Mouse (Mus musculus) thymus, adult 18-20 months (tissue): ENCODE results near the gene AL732309.1.

ENCODE experiments used
- DNase-seq, 2 experiments: peaks; one replicate each; pipeline ENCODE4 v3.0.0; 2022; ENCODE audit warnings: mixed read lengths in 2 of 2

AL732309.1 gene

DNA sequence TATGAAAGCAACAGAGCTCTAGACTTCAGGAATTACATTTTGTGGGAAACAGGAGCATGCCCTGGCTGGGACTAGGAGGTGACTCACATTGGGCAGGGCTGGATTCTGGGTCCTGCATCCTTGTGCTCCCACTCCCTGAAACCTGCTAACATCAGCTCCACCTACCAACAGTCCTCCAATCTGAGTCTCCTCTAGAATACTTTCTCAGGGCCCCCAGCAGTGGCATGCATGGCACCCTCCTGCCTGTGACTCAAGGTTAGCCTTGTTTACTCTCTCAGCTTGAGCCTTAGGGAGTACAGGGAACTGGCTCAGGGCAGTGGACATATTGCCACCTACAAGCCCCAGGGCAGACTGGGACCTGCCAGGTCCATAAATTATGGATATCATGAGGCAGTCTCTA lies 8.6 kb downstream of the AL732309.1 start:
- no peak for DNase-seq

DNA sequence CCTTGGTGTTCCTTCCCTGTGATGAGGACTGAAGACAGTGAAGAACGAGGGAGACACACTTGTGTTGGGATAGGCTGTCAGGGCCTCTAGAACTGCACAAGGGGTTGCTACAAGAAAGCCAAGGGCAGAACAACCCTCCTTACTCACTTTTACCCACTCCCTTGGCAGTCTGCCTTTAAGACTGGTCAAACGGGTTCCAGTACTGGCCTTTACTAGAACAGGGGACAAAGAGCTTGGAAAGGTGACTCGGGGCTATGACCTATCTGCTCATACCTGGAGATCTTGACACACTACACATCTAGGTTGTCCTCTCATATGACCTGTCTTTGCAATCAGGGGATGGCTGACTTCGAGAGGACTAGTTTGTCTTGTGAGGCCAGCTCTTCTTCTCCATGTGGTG lies 9.1 kb downstream of the AL732309.1 start:
- no peak for DNase-seq

GRCm38 (mm10) chr2:25236614-25237013 lies 10.0 kb downstream of the AL732309.1 start, which contains the start of gene Rnf224:
Gene Rnf224 (minus strand): TSS chr2:25236787.
- DNase-seq: no peak

GRCm38 (mm10) chr2:25234551-25235220 lies 12.0 kb downstream of the AL732309.1 start:
- DNase-seq: no peak

DNA sequence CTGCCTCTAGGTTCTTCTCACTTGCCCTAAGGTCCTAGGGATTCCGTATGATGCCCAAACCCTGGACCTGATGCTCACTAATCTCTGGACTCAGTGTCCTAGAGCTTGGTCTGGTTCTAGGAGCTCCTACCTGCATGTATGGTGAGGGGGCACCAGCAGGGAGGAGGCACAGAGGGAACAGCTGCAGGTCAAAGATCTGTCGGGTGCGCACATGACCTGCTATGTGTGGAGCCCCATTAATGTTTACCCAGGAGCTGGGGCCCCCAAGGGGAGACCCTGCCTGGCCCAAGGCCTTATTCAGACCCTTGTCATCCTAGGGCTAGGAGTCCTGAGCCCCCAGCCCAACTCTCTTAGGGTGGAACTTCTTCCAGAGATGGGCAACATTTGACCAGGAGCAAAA lies 12.6 kb downstream of the AL732309.1 start, which contains the start of gene Slc34a3:
TSS of gene Slc34a3 (minus strand) at position 315 of the 400 bp plus-strand sequence.
- no peak for DNase-seq

GRCm38 (mm10) chr2:25233421-25233820 lies 13.2 kb downstream of the AL732309.1 start:
- no peak for DNase-seq

DNA sequence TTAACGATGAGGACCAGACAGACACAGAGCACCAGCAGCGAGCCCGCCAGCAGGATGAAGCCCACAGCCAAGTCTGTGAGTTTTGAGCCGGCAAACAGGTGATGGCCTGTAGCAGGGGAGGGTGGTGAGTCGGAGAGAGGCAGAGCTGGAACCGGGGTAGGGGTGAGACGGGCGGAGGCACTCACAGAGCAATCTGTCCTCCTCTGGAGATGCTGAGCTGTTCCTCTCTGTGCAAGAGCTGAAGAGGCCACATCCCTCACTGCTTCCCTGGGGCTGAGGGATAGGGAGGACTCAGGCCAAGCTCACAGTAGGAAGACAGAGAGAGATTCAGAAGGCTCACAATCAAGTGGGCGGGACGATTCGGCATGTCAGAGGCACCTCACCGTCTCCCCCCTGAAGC lies 15.6 kb downstream of the AL732309.1 start:
- DNase-seq: no peak

DNA sequence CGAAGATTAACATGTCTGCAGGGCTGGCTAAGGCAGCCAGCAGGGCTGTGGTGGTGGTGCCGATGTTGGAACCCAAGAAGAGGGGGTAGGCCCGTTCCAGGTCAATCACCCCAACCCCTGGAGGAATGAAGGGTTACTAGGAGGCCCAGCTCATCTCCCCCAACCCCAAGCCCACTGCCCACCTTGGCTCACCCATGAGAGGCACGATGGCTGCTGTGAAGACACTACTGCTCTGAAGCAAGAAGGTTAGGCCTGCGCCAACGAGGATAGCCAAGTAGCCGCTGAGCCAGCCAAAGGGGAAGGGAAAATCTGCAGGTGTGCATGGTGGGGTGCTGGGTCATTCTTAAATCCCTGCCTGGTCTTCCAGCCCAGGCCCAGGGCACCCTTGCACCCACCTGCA lies 16.1 kb downstream of the AL732309.1 start:
- DNase-seq: no peak

DNA sequence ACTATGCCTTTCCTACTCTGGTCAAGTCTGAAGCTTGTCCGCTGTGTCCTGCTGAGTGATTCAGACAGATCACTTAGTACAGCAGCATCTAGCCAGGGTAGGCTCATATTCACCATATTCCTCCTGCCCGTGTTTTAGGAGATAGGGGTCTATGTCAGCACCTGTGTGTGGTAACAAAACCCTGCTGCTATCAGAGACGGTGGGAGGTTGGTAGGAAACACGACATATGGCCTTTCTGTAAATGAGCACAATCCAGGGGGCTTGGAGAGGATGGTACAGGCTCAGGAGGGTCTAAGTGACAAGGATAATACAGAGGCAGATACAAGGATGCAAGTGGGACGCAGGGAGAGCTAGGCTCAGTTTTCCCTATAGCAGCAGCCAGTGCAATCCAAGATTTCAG lies 17.1 kb downstream of the AL732309.1 start:
- no peak for DNase-seq

GRCm38 (mm10) chr2:25228995-25229530 lies 17.6 kb downstream of the AL732309.1 start:
- no peak for DNase-seq

DNA sequence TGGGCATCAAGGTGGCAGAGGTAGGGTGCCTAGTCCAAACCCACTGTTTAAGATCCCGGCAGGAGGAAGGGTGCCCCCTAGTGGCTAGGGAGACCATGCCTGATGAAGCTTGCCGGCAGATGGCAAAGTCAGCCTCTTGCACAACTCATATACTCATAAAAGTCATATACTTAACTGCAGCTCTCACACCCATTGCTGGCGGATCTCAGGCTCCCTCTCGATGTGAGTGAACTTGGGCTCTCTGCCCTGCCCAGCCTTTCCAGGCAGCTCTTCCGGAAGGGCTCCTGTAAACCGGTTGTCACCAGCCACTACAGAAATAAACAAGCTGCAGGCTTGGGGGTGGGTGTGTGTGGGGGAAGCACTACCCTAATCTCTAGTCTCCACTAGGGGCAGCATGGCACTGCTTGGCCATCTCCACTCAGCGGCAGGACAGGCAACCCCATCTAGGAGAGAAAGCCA lies 18.2 kb downstream of the AL732309.1 start:
- peak; percentile 70 to 76 for DNase-seq

DNA sequence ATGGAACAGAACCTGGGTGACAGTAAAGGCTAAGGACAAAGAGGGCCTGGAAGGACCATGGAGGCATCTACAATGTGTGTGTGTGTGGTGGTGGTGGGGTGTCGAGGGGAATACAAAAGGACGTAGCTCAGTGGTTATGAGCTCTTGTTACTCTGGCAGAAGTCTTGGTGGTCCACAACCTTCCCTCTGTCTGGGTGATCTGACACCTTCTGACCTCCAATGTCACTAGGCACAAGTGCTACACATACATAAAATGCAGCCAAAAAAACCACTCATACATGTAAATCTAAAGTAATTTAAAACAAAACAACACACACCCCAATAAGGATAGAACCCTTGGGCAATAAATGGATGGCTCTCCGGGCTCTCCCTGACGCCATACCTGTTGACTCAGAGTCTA lies 19.3 kb downstream of the AL732309.1 start:
- no peak for DNase-seq

DNA sequence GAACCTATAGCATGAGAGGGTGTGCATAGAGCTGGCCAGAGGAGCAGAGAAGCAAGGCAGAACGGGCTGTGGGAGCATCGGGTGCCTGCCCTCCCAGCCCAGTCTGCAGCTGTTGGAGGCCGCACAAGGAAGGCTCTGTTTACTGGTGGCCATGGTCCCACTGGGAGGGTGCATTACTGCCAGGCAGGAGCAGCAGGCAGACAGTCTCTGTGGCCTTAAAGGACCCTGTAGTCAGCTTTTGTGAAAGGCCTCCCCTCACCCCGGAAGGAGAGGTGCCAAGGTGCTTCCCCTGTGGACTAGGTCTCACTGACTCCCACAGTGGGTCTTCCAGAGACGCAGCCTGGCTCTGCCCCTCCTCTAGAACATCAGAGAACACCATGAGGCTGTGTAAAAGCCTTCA lies 19.8 kb downstream of the AL732309.1 start:
- no peak for DNase-seq

- no peak for DNase-seq
Measured at GRCm38 (mm10) chr2:25225811-25226379, 20.8 kb downstream of the AL732309.1 start.

- peak; percentile 99 to 100 for DNase-seq
Measured at GRCm38 (mm10) chr2:25224766-25225752, 21.6 kb downstream of the AL732309.1 start.

DNA sequence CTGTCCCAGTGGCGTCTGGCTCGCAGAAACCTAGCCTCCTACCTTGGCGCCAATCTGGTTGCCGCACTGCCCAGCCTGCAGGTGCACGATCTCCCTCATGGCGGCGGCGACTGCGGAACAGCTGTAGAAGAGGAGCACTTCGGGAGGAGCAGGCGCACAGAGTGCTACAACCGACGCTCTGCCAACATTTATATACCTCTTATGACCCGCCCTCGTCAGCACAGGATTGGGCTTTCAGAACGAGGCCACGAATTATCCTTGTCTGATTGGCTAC lies 22.2 kb downstream of the AL732309.1 start, which contains the start of gene Tubb4b:
TSS of gene Tubb4b (minus strand) at position 211 of the 274 bp plus-strand sequence.
- DNase-seq: no peak

DNA sequence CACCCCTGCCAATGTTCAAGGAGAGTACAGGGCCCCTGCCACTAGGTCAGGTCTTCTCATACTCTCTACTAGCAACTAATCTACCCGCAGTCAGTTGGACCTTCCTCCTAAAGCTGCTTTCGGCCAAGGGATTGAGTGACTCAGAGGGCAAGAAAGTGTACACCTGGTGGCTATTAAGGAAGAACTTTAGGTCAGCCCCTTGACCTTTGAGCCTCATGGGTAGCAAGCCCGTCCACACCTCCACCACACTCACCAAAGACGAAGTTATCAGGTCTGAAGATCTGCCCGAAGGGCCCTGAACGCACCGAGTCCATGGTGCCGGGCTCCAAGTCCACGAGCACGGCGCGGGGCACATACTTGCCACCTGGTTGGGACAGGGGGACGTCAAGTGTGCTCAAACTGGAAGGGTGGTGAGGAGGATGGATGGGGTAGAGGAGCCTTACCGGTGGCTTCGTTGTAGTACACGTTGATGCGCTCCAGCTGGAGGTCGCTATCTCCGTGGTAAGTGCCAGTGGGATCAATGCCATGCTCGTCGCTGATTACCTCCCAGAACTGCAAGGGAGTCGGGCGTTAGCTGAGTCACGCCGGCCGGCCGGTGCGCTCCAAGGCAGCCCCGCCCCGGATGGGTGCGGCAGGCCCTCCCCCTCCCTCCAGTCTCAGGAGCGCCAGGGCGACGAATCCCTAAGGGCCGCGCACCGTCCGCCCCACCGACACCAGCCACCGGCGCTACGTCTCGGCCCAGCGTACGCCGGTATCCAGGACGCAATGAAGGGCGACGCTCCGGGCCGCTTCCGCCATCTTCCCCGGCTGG lies 22.8 kb downstream of the AL732309.1 start:
- peak; percentile 74 to 79 for DNase-seq

DNA sequence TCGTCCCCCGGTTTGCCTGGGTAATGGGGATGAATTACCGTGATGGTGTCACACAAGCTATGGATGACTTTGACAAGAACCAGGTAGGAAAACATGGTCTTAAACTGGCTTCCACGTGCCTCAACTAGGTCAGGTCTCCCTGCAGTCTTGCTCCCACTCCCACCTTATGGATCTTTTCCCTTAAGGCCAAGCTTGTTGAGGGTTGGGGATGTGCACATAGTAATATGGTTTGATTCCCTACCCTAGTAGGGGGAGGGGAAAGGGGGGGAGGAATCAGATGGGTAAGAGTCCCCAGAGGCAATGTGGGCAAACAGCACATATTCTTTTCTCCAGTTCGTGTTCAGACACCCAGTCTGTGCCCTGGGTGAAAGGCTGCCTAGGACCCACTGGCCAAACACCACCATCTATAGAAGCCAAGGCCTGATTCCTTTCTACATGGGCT lies 25.3 kb downstream of the AL732309.1 start:
- DNase-seq: no peak

GRCm38 (mm10) chr2:25218445-25218844 lies 28.2 kb downstream of the AL732309.1 start, which contains the start of gene Fam166a:
Gene Fam166a (plus strand): TSS chr2:25218745.
- no peak for DNase-seq

- DNase-seq: no peak
Measured at GRCm38 (mm10) chr2:25217666-25218065, 29.0 kb downstream of the AL732309.1 start.

DNA sequence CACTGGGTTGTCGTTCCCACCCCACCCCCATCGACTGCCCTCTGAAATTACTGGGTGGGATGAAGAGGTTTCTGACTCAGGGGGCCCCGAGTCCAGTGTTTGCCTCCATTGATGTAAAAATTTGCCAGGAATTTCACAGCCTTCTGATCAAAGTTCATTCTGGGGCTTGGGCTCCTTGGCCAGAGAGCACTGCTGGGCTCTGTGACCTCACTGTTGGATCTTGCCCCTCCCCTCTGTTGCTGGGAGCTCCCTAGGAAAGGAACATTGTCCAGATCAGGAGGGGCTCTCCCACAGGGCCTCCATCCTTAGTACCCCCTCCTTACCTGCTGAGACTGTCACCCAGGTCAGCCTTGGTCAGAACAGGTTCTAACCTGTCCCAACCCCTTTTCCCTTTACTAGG lies 32.2 kb downstream of the AL732309.1 start, which contains the start of gene Stpg3:
TSS of gene Stpg3 (minus strand) at position 194 of the 400 bp plus-strand sequence.
- no peak for DNase-seq
